Mouse (Mus musculus) liver, postnatal 0 days (tissue): ENCODE data around the gene Ifi203.

Source experiments
- CTCF ChIP-seq: sonication (generic); IDR thresholded peaks from 2 replicates; pipeline ENCODE4 v1.5.1; 2016; ENCODE audit warnings: antibody characterized with exemption, low read depth
- EP300 ChIP-seq: IDR thresholded peaks from 2 replicates; pipeline ENCODE4 v1.6.1; 2016; ENCODE audit warnings: antibody characterized with exemption, low read depth, mild to moderate bottlenecking

DNA sequence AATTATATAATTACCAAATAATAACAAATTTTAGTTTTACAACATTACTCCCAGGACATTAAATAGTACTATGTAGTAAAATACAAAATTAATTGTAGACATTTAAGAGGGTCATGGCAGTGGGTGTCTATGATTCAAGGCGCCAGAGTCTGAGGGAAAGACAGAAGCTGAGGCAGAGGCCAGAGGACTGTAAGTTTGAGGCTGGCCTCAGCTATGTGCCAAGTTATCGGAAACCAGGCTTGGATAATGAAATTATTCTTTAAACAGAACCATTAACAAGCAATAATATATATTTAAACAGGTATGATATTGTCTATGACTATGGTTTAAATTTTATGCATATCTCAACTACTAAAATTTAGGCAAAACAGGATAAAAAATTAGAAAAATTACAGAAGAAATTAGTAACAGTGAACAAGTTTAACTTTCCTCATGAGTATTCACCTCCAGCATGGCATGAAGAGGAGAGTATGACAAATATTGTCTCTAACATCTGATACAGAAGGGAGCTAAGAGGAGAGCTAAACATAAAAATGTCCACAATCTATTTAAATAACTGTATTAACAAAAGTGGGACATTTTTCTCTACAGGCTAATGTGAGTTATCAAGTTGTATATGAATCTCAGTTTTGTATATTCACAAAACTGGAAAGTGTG is 30.5 kb downstream of the Ifi203 start:
- TF ChIP-seq CTCF = no peak
- no peak for TF ChIP-seq EP300
